Mouse (Mus musculus): ENCODE data around the gene Lgals1.

GRCm38 (mm10) chr15:78956351-78956750 is 29.8 kb downstream of the Lgals1 start:
- TF ChIP-seq POLR2A (IDR thresholded peaks at IDR 0.05; ENCODE audit: insufficient read length, low read depth) (no peak), TCF12 (IDR thresholded peaks at IDR 0.05; ENCODE audit: insufficient read depth, poor library complexity, severe bottlenecking) (no peak), SRF (IDR thresholded peaks at IDR 0.05; ENCODE audit: control insufficient read depth, insufficient read length, low read depth) (no peak), TCF3 (IDR thresholded peaks at IDR 0.05; ENCODE audit: insufficient read length, low read depth) (no peak), USF1 (IDR thresholded peaks at IDR 0.05; ENCODE audit: low read depth) (no peak), MYOD1 (IDR thresholded peaks at IDR 0.05; ENCODE audit: control insufficient read depth in 1 of 3, insufficient read length in 2 of 3, low read depth in 2 of 3) (no peak), POLR2AphosphoS2 (IDR thresholded peaks at IDR 0.05; ENCODE audit: insufficient read length, low read depth) (no peak)
